Mouse (Mus musculus) lung, postnatal 0 days (tissue): ENCODE results near the gene Nfatc2.

Source experiments
- CTCF ChIP-seq: IDR thresholded peaks from 2 replicates; pipeline ENCODE4 v1.5.1; 2016; ENCODE audit warnings: antibody characterized with exemption, mild to moderate bottlenecking
- EP300 ChIP-seq: IDR thresholded peaks from 2 replicates; pipeline ENCODE4 v1.6.1; 2016; ENCODE audit warnings: antibody characterized with exemption, mild to moderate bottlenecking, control low read depth

DNA sequence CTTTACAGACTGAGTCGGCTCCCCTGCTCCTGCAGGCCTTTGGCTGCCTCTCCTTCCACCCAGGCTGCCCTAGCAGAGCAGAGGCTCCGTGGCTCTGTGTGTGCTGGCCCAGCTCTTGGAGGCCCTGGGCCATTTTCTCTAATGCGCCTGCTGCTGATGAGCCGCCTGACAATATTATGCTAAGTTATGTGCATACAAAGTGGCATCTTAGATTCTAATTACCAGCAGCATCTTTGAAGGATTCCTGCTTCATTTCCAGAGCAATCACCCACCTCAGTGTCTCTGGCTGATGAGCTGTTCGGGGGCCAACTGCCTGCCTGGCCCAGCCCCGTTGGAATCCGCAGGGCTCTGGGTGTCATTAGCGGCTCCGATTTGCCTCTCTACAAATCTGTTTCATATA is 24.9 kb upstream of the Nfatc2 start:
- no peak for TF ChIP-seq CTCF
- no peak for TF ChIP-seq EP300
